Mouse (Mus musculus) c-Kit-positive CD71-positive TER-119-positive erythroid progenitor cells, embryonic 14.5 days (primary cell): ENCODE results near the gene Timmdc1.

Experiments used
- DNase-seq: peaks from one replicate; pipeline ENCODE4 v3.0.0-alpha.2; 2013; ENCODE audit warnings: low spot score

Timmdc1 gene

DNA sequence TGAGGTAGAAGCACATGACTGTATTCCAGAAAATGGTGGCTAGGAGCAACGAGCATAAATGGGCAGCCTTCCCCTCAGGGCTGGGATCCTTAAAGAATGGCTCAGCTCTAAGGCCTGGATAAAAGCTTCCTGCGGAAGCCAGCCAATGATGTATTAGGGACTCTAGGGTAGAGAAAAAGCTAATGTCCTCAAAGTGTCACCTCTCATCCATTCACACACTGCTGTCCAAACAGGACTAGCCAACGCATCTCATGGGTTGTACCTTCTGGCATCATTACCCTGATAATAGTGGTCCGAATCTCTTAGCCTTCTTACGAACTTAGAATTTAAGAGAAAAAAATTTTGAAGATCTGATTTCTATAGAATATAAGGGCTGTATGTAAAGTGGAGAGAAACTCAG, 59.2 kb downstream of the Timmdc1 start:
- DNase-seq = no peak

DNA sequence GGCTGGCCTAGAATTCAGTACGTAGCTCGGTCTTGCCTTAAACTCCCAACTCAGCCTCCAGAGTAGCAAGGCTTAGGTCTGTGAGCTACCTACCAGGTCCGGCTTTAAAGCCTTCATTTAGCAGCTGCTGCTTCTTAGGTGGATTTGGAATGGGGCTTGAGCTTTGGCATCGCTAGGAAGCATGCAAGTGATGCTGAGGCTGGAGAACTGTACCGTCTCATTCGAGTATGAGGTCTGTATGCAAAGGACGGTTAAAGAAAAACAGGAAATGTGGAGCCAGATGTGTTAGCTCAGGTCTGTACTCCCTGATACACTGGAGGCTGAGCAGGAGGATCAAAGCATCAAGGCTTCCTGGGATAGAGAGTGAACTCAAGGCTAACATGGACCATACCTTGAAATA, 60.3 kb downstream of the Timmdc1 start:
- no peak for DNase-seq

DNA sequence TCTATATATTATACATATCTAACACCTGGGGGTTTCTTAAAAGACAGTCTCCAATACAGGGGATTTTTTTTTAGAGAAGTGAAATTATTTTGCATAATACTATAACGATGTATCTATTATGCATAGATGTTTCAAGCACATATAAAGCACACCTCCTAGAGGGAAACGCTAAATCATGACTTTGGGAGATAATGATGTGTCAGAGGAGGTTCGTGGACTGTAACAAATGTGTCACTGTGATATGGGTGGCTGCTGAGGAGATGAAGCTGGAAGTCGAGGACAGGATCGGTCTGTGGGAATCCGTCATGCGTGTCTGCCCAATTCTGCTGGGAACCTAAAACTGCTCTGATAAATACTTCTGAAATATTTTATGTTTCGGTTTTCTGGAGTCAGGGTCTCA, 60.7 kb downstream of the Timmdc1 start:
- DNase-seq = no peak

DNA sequence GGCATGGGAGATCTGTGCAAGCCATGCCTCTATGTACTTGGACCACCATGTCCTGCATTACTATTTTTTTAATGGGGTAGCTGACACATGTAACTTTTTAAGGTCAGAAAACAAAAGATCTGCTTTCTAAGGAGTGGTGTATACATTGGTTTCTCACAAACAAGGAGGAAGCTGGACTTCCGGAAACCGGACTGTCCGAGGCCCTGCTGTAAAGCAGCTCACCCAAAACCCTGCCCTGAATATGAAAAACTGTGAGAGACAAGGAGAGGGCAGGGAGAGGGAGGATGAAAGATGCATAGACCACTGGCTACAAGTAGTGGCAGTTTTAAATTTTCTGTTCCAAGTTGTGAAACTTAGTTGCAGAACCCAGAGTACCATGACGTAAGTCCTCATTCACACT, 62.5 kb downstream of the Timmdc1 start:
- no peak for DNase-seq

DNA sequence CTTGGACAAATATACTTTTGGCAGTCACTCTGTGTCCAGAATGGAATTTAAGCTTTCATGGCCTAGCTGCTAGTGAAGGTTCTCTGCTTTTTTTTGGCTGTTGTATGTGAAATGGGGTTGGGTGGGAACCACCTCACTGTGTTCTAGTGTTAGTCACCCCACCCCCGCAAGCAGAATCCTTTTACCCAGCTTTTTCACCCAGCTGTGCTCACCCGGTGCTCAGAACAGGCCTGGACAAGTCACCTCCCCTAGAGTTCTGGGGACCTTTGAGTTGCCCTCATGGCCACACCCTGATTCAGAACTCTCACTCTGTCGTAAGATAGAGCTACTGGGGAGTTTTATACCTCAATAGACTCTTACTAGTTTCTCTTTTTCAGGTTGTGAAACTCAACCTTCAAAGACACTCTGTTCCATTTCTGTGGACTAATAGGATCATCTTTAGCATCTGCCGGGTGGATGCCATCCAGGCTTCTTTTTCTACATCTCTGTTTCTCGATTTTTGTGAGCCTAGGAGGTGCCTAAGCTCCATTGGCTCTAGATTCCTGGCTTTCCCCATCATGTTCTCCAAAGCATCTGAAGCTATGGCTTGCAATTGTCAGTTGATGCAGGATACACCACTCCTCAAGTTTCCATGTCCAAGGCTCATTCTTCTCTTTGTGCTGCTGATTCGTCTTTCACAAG, 63.7 kb downstream of the Timmdc1 start:
- DNase-seq = peak; percentile 41

DNA sequence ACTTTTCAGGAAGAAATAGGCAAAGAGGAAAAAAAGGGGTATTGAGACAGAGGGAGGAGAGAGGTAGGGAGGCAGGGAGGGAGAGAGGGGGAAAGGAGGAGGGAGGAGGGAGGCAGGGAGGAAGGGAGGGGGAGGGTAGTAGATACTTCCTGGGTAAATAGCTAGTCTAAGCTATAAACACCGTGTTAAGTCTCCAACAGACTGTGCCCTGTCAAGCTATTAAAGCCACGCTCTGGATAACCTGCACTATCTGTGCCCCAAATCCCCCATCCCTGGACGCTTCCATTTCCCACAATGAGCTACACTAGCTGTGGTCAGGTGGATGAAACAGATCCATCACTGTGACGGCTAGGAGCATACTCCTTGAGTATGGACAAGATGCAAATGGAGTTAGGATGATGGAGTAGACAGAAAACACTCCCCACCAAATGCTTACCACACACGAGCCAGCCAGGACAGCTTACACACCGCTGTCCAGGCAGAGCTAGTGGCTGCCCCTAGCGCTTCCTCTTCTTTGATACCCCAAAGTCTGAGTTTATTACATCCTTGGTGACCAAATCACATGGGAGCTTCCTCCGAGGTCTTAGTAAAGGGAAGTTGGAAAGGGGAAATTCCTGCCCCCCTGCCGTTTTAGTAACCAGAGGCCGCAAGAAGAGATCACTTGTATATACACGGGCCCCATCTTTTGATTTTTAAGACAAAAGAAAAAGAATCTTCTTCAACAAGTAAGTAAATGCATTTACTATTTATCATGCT, 65.5 kb downstream of the Timmdc1 start:
- DNase-seq = no peak

DNA sequence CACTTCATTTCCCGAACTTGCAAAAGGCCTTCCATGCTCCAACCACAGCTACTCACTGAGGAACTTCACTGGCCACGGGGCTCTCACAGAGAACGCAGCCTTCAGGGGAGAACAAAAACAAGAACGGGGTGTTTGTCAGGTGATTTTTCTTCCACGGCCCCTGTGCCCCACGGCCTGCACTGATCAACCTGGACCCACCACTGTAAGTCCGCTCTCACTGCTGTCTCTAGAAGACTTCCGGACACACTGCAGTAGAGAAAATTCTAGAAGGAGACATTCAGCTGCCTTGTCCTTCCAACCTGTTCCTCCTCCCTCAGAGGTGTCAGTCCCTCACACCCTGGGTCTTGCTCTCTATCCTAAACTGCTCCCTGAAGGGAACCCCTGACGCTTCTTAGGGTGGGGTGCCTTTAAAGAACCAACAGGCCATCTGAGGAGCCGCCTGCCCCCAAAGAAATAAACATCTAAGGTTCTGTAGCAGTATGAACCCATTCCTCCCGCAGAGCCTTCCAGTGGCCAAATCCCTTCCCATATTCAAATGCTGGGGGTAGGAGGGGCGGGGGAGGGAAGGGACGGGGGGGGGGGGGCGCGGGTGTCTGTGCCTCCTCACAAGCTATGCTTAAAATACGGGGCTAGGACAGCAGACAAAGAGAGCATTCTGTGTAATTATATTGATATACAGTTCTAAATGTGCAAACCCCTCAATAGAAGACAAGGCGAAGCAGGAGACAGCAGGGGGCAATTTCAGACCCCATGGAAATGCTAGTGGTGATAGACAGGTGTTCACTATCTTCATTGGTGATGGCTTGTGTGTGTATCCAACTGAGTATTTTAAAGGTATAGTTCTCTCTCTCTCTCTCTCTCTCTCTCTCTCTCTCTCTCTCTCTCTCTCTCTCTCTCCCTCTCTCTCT, 66.7 kb downstream of the Timmdc1 start, which contains the start of gene Cd80:
Cd80 (plus strand) TSS at position 51 of the 908 bp plus-strand sequence.
- DNase-seq = no peak

DNA sequence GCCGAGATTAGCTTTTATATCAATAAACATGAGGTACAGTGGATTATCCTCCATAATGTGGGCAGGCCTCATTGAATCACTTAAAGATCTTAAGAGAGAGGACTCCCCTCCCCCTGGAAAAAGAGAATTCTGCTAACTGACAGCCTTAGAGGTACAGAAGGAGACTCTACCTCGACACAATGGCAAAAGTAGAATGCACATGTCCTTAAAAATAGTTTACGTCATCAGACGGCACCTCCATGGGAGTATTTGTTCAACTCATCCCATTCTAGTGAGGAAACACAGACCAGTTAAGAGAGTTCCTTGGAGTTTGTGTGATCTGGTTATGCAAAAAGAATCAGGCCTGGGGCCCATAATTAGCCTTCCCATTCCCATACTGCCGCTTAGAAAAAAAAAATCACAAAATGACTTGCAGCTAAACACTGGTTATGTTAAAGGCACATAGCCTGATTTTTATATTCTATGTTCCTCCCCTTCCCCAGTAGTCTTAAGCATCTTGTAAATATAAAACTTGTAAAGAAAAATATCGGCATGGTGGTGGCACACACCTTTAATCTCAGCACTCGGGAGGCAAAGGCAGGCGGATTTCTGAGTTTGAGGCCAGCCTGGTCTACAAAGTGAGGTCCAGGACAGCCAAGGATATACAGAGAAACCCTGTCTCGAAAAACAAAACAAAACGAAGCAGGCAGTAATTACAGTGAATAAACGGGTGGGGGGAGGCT, 67.8 kb downstream of the Timmdc1 start:
- DNase-seq = no peak

DNA sequence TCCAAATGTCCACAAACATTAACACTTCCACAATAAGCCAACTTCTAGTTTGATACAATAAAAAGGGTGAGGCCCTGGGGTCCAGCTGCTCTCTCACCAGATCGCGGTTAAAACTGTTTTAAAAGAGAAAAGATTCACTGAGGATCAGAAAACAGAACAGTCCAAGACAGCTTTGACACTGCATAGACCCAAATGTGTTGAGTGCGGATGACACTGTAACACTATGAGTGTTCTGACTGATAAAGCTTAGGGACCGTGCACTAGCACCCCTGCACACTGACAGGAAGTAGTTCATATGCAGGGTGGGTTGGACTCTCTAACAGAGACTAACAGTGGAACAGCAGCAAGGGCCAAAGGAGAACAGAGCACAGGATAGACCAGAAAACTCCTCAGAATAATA, 68.5 kb downstream of the Timmdc1 start:
- DNase-seq = no peak

DNA sequence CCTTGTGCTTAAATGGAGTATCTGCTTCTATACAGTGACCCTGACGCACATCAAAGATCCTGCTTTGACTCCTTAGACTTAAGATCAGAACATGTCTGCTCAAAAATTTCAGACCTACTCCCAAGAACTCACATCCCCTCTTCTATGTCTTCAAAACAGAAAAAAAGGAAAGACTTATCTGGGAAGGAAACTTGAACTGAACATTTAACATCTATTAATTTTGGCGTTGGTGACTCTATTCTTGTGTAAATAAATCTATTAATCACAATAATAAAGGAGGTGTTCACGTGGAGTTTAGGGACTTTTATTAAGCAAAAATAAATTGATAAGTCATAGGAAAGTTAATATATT, 69.3 kb downstream of the Timmdc1 start:
- no peak for DNase-seq

DNA sequence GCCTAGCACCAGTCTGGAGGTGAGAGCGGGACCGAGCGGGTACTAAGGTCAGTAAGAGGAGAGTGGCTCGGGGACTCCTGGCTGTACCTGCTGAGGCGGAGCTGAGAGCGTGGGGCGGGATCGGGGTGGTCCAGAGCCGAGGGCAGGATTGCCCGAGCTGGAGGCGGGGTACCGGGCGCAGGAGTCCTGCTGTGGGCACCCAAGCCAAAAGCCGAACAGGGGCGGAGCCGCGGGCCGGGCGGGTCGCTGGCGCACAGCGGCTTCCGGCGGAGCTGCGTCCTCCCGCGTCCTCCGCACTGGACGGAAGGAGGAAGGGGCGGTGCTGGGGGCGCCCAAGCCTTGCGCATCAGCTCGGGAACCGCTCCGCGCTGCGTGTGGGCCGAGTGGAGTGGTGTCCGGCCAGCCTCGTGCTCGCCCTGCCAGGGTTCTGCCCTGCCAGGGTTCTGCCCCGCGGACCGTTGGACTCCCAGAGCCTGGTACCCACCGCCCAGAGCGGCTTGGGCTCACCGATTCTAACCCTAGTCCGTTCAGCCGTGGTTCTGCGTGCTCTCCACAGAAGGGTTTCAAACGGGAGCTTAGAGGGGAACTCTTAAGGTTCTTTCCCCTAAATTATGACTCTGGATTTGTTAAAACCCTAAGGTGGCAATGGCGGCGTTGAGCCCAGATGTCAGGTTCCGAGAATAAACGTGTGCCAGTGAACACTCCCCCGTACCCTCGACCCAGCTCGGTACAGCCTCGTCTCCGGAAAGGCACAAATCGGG, 69.8 kb downstream of the Timmdc1 start, which contains the start of gene Adprh:
Adprh (minus strand) TSS at position 262 of the 761 bp plus-strand sequence.
- DNase-seq = peak; percentile 78

DNA sequence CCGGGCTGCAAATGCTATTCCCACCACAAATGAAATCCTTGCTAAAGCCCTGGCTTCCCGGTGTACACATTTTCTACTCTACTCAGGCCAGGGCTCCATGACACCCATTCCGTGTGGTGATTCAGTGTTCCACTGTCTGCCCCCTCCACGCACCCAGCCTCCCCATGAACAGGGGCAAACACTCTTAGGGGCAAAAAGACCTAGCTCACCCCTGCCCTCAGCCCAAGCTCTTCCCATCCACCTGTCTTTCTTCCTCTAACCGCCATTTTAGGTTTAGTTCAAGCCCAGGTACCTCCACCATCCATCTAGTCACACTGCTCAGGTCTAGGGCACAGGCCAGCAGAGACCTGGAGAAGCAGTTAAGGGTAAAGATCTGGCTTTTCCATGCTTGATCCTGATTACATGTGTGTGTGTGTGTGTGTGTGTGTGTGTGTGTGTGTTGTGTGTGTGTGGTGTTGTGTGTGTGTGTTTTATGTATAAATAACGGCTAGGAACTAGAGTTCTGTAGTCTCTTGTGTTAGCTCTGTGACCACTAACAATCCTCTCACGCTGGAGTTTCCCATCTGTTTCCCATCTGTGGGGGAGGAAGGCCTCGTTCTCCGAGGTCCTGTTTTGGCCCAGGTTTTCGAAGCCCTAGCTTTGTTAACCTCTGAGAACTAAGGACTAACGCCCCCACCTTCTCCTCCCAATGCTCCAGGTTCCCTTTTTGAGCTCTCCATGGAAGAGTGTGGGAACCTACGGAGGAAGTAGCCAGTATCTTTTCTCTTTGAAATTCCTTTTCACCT, 70.8 kb downstream of the Timmdc1 start:
- DNase-seq = no peak

DNA sequence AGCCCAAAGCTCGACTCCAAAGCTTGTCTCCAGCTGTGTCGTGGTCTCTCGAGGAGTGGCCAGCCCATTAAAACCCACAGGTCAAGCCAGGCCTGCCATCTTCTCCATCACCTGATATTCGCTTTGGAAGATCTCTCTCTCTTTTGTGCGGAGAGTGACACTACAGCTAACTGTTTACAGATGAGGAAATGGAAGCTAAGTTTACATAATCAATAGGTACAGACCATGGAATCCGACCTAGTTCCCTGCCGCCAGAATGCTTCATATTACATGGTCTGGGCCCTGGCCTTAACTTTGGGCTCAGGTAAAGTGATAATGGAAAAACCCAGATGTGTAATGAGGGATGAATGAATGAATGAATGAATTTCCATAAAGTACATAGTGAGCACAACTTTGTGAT, 71.8 kb downstream of the Timmdc1 start:
- DNase-seq = no peak

DNA sequence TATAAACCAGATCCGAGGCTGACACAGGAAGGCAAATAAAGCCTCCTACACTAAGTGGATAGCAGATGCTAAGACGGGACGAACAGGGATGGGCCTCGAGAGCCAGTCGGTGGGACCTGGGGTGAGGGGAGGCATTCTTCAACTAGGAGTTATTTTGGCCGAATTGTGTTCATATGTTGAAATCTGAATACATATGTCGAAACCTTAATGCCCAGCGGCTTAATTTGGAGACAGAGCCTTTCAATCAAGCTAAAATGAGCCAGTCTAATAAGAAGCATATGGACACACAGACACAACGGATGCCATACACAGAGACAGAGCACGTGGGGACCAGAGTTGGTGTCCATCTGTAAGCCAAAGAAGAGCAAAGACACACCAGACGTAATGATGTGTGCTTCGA, 74.0 kb downstream of the Timmdc1 start:
- DNase-seq = no peak
